Mouse (Mus musculus) right cerebral cortex, postnatal 36 days (tissue): Measurements from ENCODE around the gene Gm49601.

Source experiments
- DNase-seq, 2 experiments: peaks; one replicate each; pipeline ENCODE4 v3.0.0; 2022; ENCODE audit warnings: low spot score in 2 of 2, mixed read lengths in 1 of 2

Gene Gm49601

GRCm38 (mm10) chr16:18608226-18608625 lies 18.0 kb downstream of the Gm49601 start:
- DNase-seq: no peak

DNA sequence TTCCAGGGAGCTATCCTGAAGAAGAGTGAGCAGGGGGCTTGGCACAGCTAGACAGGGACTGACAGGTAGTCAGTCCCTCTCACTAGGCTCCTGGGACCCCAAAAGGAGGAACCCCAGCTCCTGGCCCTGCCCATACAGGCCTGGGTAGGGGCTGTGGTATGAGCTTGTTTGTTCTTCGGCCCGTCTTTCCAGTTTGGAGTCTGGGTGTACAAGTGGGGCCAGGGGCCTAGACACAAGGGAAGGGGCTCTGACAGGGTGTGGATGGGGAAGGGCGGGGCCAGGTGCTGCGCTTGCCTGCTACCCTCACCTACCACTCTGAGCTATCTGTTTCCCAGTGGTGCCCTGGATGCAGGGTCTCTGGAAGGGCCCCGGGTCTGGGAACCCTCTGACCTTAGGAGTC lies 20.5 kb downstream of the Gm49601 start:
- no peak for DNase-seq

- no peak for DNase-seq
Measured at GRCm38 (mm10) chr16:18604267-18604701, 21.9 kb downstream of the Gm49601 start.

GRCm38 (mm10) chr16:18601447-18601846 lies 24.8 kb downstream of the Gm49601 start:
- no peak for DNase-seq

DNA sequence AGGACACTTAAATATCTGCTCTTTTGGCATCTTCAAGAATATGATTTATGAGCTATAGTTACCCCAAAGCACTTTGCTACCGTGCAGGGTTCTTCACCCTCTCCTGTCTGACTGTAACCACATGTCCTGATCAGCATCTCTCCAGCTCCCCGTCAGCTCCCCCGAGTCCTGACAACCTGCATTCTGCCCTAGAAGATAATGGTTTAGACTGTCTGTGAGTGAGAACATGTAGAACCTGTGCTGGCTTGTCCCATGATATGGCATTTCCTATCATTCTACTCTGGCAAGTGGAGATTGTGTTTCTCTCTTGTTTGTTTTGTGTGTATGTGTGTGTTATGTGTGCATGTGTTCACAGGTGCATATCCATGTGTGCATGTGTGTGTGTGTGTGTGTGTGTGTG lies 28.2 kb downstream of the Gm49601 start:
- DNase-seq: no peak

DNA sequence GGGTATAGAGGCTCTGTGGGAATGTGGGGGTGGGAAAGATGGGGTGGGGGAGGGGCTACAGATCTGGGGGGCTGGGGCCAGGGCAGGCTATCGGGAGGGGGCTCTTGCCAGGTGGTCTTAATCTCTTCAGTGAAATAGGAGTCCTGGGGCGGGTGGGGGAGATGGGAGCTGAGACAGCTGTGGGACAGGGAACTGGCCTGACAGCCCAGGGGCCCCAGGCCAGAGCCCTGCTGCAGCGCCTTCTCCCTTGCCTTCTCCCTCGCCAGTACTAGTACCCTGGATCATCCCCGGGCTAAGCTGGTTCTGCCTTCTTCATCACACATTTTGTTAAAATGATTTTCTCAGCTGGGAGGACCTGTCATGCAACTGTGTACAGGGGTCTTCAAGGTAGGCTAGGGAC lies 30.0 kb downstream of the Gm49601 start:
- no peak for DNase-seq

GRCm38 (mm10) chr16:18593930-18594329 lies 32.3 kb downstream of the Gm49601 start:
- no peak for DNase-seq

GRCm38 (mm10) chr16:18591047-18592018 lies 34.9 kb downstream of the Gm49601 start:
- no peak for DNase-seq

GRCm38 (mm10) chr16:18589804-18590790 lies 36.1 kb downstream of the Gm49601 start, which contains the start of gene Tbx1:
Gene Tbx1 (minus strand): TSS chr16:18590671.
- no peak for DNase-seq

GRCm38 (mm10) chr16:18589080-18589621 lies 37.1 kb downstream of the Gm49601 start:
- no peak for DNase-seq

DNA sequence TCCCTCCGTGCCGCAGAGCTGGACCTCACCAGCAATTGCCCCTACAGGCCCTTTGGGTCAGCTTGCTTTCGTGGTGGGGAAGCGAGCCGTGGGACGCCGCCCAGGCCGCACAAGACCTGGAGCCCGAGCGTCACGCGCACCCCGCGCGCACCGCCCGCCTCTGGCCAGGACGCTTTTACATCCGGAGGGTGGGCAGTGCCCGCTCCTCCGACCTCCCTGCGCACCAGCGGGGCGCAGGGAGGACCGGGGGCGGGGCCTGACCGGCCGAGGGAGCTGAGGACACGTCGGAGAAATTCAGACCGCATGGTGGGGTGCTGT lies 37.5 kb downstream of the Gm49601 start:
- DNase-seq: no peak

DNA sequence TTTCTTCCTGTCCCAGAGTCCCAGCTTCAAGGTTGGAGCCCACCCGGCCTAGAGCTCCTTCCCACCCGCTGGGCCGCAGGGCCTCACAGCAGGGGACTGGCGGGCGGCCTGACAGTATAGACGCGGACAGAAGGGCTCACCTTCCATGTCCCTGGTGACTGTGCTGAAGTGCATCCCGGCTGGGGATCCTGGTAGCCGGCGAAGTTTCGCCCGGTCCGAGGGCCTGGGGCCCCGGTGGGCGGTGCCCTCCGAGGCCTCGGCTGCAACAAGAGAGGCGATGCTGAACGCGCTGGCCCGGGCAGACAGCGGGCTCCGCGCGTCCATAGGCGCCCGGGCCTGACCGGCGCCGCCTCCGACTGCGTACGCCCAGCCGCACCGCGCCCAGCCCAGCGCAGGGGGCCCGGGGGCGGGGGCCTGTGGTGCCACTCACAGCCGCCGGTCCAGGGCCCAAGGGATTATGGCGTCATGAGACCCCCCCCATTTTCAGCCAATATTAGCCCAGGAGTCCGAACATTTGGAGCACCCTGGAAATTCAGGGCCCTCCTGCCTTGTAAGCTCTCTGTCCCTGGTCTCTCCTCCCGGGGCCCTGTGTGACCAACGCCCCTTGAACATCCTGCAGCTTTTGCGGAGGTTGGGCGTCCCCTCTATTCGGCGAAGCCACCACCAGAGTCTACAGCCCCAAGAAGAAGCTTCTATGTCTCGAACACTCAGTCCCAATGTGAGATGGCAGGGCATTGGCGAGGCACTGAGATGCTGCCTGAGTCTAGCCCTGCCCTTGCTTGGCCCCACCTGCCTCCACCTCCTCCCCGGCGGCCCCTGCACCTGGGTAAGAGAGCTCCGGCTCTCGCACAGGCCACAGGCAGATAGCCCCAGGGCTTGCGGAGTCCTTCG lies 38.1 kb downstream of the Gm49601 start:
- DNase-seq: no peak

- DNase-seq: no peak
Measured at GRCm38 (mm10) chr16:18586906-18587546, 39.2 kb downstream of the Gm49601 start.

- DNase-seq: no peak
Measured at GRCm38 (mm10) chr16:18586076-18586905, 39.9 kb downstream of the Gm49601 start.

DNA sequence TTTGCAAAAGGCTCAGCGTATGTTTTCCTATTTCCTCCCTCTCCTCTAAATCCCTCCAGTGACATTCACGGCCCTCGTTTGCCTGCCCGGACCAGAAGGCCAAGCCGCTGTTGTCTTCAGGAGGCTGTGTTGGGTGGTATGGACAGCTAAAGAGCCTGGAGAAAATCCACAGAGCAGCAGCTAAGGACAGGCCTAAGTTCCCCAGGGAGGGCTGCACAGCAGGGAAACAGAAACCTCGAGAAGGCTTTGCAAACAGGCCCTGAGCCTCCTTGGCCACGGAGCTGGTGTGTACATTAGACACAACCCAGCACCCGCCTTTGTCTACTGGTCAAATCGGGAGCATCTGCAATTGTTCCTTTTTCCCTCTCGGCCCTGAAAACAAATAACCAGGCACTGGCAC lies 40.6 kb downstream of the Gm49601 start:
- DNase-seq: no peak

GRCm38 (mm10) chr16:18584901-18585510 lies 41.2 kb downstream of the Gm49601 start:
- no peak for DNase-seq

GRCm38 (mm10) chr16:18583673-18584357 lies 42.4 kb downstream of the Gm49601 start:
- no peak for DNase-seq

DNA sequence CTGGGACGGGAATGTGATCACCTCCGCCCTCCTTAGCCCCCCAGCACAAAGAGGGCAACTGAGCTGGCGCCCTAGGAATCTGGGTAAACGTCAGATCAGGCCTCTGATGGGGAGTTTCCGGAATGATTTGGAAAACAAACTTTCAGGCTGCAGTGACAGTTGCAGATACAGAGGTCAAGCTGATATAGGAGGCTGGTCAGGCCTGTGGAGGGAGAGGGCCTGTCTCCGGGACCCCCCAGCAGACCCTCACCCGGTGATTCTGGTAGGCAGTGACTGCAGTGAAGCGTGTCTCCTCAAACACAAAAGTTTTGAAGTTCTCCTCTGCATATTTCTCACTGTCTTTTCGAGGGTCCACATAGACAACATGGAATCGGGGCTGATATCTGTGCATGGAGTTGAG lies 43.1 kb downstream of the Gm49601 start:
- DNase-seq: no peak
